Mouse (Mus musculus) liver, postnatal 0 days (tissue): ENCODE measurements around the gene Rgs6. TPM values are rescaled to one million over a fixed set of nuclear protein-coding genes. Genes with fewer than 3 reads are reported as not detected.

Source experiments
- ATAC-seq: fragments of 200-750 bp; cut with Nextera tagmentation; 2 replicates; pipeline ENCODE4 v1.8.0; 2017; ENCODE audit warnings: mild to moderate bottlenecking, moderate library complexity
- DNase-seq: peaks from one replicate; pipeline ENCODE4 v3.0.0-alpha.2; 2016
- H3K27ac ChIP-seq: fragments of 300-500 bp; sonication (generic); 2 replicates; pipeline ENCODE4 v1.5.1; 2014; ENCODE audit warnings: antibody characterized with exemption, moderate library complexity, mild to moderate bottlenecking, low read depth
- H3K27me3 ChIP-seq: fragments of 300-500 bp; sonication (generic); 2 replicates; pipeline ENCODE4 v1.6.1; 2014; ENCODE audit warnings: low read length, control low read depth, mixed read lengths; ENCODE audit not compliant: insufficient read depth
- H3K36me3 ChIP-seq: fragments of 300-500 bp; sonication (generic); replicated peaks from 2 replicates; pipeline ENCODE4 v1.6.1; 2014; ENCODE audit warnings: mild to moderate bottlenecking, control low read depth, low read length, moderate library complexity, mixed read lengths; ENCODE audit not compliant: insufficient read depth
- H3K4me1 ChIP-seq: fragments of 300-500 bp; sonication (generic); 2 replicates; pipeline ENCODE4 v1.6.1; 2014; ENCODE audit warnings: antibody characterized with exemption, mild to moderate bottlenecking, control low read depth; ENCODE audit not compliant: insufficient read depth
- H3K4me2 ChIP-seq: fragments of 300-500 bp; sonication (generic); 2 replicates; pipeline ENCODE4 v1.6.1; 2014; ENCODE audit warnings: low read depth, mild to moderate bottlenecking, low read length, moderate library complexity, mixed read lengths
- H3K4me3 ChIP-seq: fragments of 300-500 bp; sonication (generic); 2 replicates; pipeline ENCODE4 v1.5.1; 2014; ENCODE audit warnings: low read depth, low read length
- H3K9ac ChIP-seq: fragments of 300-500 bp; sonication (generic); replicated peaks from 2 replicates; pipeline ENCODE4 v1.6.1; 2014; ENCODE audit warnings: mild to moderate bottlenecking, moderate library complexity
- H3K9me3 ChIP-seq: fragments of 300-500 bp; sonication (generic); 2 replicates; pipeline ENCODE4 v1.6.1; 2016; ENCODE audit warnings: mild to moderate bottlenecking, control low read depth, low read length, mixed read lengths
- CTCF ChIP-seq: sonication (generic); IDR thresholded peaks from 2 replicates; pipeline ENCODE4 v1.5.1; 2016; ENCODE audit warnings: antibody characterized with exemption, low read depth
- EP300 ChIP-seq: IDR thresholded peaks from 2 replicates; pipeline ENCODE4 v1.6.1; 2016; ENCODE audit warnings: antibody characterized with exemption, low read depth, mild to moderate bottlenecking
- WGBS: fragments of 180-500 bp; shearing (Covaris S2); extraction: QIAGEN DNeasy Blood & Tissue Kit; methylation state at CpG from one replicate; pipeline ENCODE4 v1.1.7; 2014; ENCODE audit not compliant: insufficient replicate concordance; 5-methylcytosine and 5-hydroxymethylcytosine counted together
- polyA plus RNA-seq: library from polyadenylated mRNA; unstranded; fragments of >200 nt; fragmentation: Nextera tagmentation; extraction: Ambion mirVana; gene quantifications from 2 replicates; pipeline ENCODE4 v1.2.1, GENCODE M21; 2015

Rgs6 gene
- polyA plus RNA-seq, 1 experiment from 2014 or later = 0.09 TPM

- Histone ChIP-seq H3K9ac (no peak overlapping the region), H3K4me3 (no peak overlapping the region), H3K36me3 (no peaks in the 10 kb centered on the region), H3K9me3 (no peaks in the 10 kb centered on the region), H3K27ac (no peak overlapping the region), H3K4me2 (no peak overlapping the region), H3K4me1 (no peaks in the 10 kb centered on the region), H3K27me3 (no peaks in the 10 kb centered on the region)
- 36% methylated on average over 5 of the region's 5 CpGs for WGBS
- ATAC-seq (peak; percentile 17; the same call in 1 of the 2 replicates), DNase-seq (peak; percentile 45)
- TF ChIP-seq CTCF (peak; percentile 87), EP300 (no peak)
Observed at GRCm38 (mm10) chr12:82700840-82701239, 112.7 kb downstream of the Rgs6 start.

GRCm38 (mm10) chr12:82701359-82701758 is 113.3 kb downstream of the Rgs6 start:
- WGBS = 70% methylated on average over 7 of the region's 7 CpGs
- no peak overlapping the region for H3K9ac ChIP-seq
- ATAC-seq (no peak), DNase-seq (no peak)
- no peaks in the 10 kb centered on the region for H3K9me3 ChIP-seq
- no peaks in the 10 kb centered on the region for H3K36me3 ChIP-seq
- H3K4me3 ChIP-seq = no peak overlapping the region
- no peak overlapping the region for H3K4me2 ChIP-seq
- TF ChIP-seq CTCF = no peak
- no peak for TF ChIP-seq EP300
- H3K4me1 ChIP-seq = no peaks in the 10 kb centered on the region
- H3K27me3 ChIP-seq = no peaks in the 10 kb centered on the region
- H3K27ac ChIP-seq = no peak overlapping the region

DNA sequence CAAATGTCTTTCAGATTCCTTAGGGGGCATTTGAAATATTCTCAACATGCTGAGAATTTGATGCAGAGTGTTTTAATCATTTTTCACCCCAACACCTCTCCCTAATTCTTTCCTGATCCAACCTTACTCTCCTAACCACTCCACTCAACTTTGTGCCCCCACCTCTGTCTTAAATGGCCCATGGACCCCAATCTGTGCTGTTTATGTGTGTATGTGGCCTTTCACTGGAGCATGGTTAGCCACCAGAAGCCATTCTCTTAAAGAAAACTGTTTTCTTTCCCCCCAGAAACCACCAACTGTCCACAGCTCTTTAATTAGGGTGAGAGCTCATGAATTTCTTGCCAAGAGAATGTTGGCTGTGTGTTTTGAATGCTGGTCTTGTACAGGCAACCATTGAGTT is 122.3 kb downstream of the Rgs6 start:
- H3K27me3 ChIP-seq = no peaks in the 10 kb centered on the region
- H3K4me2 ChIP-seq = no peak overlapping the region
- ATAC-seq (no peak), DNase-seq (no peak)
- H3K9ac ChIP-seq = no peak overlapping the region
- no peak overlapping the region for H3K27ac ChIP-seq
- no peaks in the 10 kb centered on the region for H3K36me3 ChIP-seq
- no peaks in the 10 kb centered on the region for H3K4me1 ChIP-seq
- TF ChIP-seq EP300 (no peak), CTCF (no peak)
- no peak overlapping the region for H3K4me3 ChIP-seq
- H3K9me3 ChIP-seq = no peaks in the 10 kb centered on the region

- Histone ChIP-seq H3K27ac (no peak overlapping the region), H3K4me2 (no peak overlapping the region), H3K36me3 (no peaks in the 10 kb centered on the region), H3K27me3 (no peaks in the 10 kb centered on the region), H3K9me3 (no peaks in the 10 kb centered on the region), H3K4me3 (no peak overlapping the region), H3K9ac (no peak overlapping the region), H3K4me1 (no peaks in the 10 kb centered on the region)
- DNase-seq (no peak), ATAC-seq (no peak)
- 64% methylated on average over 2 of the region's 2 CpGs for WGBS
- no peak for TF ChIP-seq CTCF
- no peak for TF ChIP-seq EP300
Observed at GRCm38 (mm10) chr12:82714284-82714683, 126.2 kb downstream of the Rgs6 start.

DNA sequence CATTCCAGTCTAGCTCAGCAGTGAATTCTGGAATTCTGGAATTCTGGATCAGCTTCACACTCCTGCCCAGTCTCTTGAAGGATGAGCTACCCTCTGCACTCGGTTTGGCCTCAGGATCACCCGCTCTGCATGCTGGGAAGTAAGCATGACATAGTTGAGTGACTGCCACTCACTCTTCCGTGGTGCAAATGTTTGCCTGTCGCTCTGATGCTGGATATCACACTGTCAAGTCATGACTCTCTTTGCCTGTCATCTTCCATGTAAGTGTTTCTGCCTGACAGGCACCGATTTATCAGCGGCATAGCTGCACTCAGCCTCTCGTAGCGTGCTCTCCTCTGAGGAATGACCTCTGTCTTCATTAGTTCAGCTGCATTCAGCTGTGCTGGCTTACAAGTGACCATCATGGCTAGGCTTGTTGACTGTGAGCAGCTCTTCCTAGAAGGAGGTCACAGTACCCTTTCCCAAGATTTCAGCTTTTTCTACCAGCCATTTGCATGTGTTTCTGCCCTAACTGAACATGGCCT is 135.0 kb downstream of the Rgs6 start:
- no peak for ATAC-seq
- H3K4me1 ChIP-seq = no peaks in the 10 kb centered on the region
- H3K9me3 ChIP-seq = no peaks in the 10 kb centered on the region
- no peaks in the 10 kb centered on the region for H3K36me3 ChIP-seq
- no peak overlapping the region for H3K27ac ChIP-seq
- no peak for DNase-seq
- H3K27me3 ChIP-seq = no peaks in the 10 kb centered on the region
- TF ChIP-seq CTCF (no peak), EP300 (no peak)
- H3K4me3 ChIP-seq = no peak overlapping the region
- 80% methylated on average over 8 of the region's 8 CpGs for WGBS
- H3K4me2 ChIP-seq = no peak overlapping the region
- no peak overlapping the region for H3K9ac ChIP-seq

DNA sequence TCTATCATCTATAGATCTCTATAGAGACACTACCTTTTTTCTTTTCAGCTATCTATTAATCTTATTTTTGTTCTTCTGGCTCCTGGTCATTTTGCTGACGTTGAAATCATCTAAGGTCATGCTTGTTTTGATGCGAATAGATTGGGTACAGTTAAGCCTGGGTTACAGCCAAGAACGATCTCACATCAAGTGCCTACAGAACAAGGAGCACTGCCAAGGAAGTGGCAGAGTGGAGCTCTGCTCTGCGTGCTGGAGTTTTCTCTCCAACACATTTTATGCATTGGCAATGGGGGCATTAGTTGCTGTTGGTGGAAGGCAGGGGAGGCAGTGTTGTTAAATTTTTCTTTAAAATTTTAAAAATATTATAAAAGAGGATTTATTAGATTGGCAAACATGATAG is 138.2 kb downstream of the Rgs6 start:
- WGBS = 89% methylated on average over 4 of the region's 4 CpGs
- no peaks in the 10 kb centered on the region for H3K9me3 ChIP-seq
- ATAC-seq = no peak
- no peaks in the 10 kb centered on the region for H3K36me3 ChIP-seq
- H3K9ac ChIP-seq = no peak overlapping the region
- no peak overlapping the region for H3K27ac ChIP-seq
- no peaks in the 10 kb centered on the region for H3K27me3 ChIP-seq
- H3K4me1 ChIP-seq = no peaks in the 10 kb centered on the region
- no peak overlapping the region for H3K4me3 ChIP-seq
- H3K4me2 ChIP-seq = no peak overlapping the region
- no peak for DNase-seq
- TF ChIP-seq EP300 = no peak
- TF ChIP-seq CTCF = no peak

DNA sequence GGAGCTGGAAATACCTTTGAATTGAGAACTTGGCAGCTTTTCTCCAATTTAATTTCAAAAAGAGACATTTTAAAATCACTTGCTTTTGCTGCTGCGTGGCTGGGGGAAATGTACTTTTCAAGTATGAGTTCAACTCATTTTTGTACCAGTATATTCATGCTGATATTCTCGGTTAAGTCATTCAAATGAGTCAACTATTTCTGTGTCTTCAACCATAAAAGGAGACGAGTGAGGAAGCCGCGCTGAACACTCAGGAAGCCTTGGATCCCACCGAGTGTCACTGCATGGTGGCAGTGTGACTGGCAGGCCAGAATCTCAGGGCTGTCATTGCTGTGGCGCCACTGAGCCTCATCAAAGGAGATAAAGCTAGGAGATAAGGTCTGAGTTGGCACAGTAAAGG is 143.5 kb downstream of the Rgs6 start:
- Histone ChIP-seq H3K4me2 (no peak overlapping the region), H3K9ac (no peak overlapping the region), H3K4me1 (no peaks in the 10 kb centered on the region), H3K9me3 (no peaks in the 10 kb centered on the region), H3K27me3 (no peaks in the 10 kb centered on the region), H3K36me3 (no peaks in the 10 kb centered on the region), H3K27ac (no peak overlapping the region), H3K4me3 (no peak overlapping the region)
- no peak for ATAC-seq
- WGBS = 59% methylated on average over 7 of the region's 7 CpGs
- TF ChIP-seq CTCF (no peak), EP300 (no peak)
- DNase-seq = no peak
